Mouse (Mus musculus): ENCODE results near the gene Myo15. TPM values are rescaled to one million over a fixed set of nuclear protein-coding genes. Genes with fewer than 3 reads are reported as not detected.
"Not testable (repeated sequence)": the region's sequence is repeated elsewhere in the genome, so short reads cannot be mapped to it uniquely, and the experiment has no call there.

The Myo15 gene
- polyA plus RNA-seq, 1 experiment = 0.04 TPM

DNA sequence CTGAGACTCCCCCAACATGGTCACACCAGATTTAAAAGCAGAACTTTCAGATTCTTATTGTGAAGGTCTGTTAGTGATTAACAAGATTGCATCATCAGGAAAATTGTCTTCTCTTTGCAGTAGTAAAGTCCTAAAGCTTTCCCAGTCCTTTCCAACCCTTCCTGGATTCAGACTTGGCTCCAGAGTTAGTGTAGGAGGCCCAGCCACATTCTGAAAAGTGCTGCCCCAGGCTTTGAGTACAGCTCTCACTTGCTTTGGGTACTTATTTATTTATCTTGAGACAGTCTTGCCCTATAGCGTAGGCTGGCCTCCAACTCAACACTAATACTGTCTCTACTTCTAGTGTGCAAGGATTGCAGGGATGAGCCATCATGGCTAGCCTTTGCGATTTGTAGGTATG is 71.6 kb downstream of the Myo15 start:
- WGBS = 12% methylated on average over 2 of the region's 2 CpGs
- no peak for DNase-seq (ENCODE audit: low read depth, low spot score)

DNA sequence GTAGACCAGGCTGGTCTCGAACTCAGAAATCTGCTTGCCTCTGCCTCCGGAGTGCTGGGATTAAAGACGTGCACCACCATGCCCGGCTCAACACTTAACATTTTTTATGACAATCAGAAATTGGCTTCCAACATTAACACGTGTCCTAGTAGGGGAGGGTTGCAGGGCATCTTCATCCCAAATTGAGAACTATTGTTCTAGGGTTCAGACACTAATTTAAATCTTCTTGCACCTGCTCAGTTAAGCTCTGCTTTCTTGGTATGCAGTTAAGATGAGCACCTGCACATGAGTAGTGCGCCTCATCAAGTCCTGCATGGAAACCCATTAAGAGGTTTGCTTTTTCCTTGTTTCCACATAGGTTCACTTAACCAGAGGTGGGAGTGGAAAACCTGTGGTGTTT is 72.7 kb downstream of the Myo15 start:
- DNase-seq (ENCODE audit: low read depth, low spot score) = no peak
- 67% methylated on average over 6 of the region's 6 CpGs for WGBS

DNA sequence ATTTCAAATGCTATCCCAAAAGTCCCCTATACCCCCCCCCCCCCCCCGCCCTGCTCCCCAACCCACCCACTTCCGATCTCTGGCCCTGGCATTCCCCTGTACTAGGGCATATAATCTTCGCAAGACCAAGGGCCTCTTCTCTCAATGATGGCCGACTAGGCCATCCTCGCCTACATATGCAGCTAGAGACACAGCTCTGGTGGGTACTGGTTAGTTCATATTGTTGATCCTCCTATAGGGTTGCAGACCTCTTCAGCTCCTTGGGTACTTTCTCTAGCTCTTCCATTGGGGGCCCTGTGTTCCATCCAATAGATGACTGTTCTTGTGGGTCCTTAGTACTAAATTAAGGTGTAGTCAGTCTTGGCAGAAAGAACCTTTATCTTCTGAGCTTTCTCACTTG is 74.1 kb downstream of the Myo15 start:
- 82% methylated on average over 5 of the region's 5 CpGs for WGBS
- DNase-seq (ENCODE audit: low read depth, low spot score) = not testable (repeated sequence)

DNA sequence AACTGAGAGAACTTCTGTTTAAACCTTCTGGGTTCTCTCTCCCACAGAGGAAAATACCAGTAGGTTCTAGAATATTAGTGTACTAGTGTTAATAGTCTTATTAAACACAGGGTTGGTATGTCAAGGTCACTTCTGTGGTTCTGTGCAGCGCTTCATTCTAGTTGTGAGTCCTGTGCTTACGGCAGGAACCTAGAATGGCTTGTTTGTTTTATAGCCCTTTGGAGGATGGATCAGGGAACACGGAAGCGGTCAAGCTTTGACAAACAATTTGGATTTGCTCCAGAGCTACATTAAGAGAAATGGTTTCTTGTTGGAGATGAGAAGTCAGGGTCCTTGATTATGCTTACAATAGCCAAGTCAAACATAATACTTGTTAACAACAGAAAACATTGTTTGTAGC is 76.3 kb downstream of the Myo15 start:
- no peak for DNase-seq (ENCODE audit: low read depth, low spot score)
- WGBS = 18% methylated on average over 4 of the region's 4 CpGs

DNA sequence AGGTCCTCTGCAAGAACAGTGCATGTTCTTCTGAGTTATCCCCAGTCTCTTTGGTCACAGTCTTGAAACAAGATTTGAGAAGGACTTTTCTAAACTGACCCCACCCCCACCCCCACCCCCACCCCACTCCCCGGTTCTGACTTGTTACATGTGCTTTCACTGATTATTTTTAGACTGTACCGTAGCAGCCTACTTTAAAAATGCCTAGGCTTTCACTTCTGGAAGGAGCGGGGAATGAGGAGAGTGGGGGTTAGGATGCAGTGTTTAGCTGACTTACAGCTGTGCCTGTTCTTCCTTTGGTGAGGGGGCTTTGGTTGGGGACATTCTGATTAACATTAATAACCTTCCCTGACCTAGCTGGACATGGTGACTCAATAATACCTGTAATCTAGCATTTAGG is 79.0 kb downstream of the Myo15 start:
- no peak for DNase-seq (ENCODE audit: low read depth, low spot score)
- 70% methylated on average over 3 of the region's 3 CpGs for WGBS

DNA sequence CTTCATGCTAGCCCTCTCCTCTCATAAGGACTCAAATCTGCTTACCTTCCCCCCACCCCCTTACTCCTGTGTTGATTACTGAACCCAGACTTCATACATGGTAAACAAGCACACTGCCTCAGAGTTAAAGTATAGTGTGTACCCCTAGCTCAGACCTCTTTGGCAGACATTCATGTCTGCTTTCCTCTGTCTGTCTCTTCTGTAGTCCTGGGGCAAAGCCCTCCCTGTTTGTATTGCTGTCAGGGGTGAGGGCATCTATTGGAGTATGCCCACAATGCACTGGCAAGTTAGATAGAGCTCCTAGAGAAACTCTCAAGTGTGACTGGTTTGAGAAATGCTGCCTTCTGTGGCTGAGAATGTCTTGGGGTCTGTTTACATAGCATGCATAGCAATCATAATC is 84.0 kb downstream of the Myo15 start:
- no peak for DNase-seq (ENCODE audit: low read depth, low spot score)

DNA sequence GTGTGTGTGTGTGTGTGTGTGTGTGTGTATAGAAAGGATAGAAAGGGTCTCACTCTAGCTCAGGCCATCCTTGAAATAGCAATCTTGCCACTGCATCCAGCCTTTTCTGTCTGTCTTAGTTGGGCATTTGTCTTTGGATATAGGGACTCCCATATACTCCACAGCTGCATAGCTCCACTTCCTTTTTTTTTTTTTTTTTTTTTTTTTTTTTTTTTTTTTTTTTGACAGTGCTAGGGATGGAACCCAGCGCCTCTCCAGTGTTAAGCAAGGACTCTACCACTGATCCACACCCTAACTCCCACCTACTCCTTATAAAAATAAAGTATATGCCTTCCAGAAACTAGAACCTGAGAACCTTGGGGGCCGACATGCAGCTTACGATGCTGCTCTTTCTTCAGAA is 88.5 kb downstream of the Myo15 start:
- no peak for DNase-seq (ENCODE audit: low read depth, low spot score)
- WGBS = 90% methylated on average over 3 of the region's 3 CpGs

DNA sequence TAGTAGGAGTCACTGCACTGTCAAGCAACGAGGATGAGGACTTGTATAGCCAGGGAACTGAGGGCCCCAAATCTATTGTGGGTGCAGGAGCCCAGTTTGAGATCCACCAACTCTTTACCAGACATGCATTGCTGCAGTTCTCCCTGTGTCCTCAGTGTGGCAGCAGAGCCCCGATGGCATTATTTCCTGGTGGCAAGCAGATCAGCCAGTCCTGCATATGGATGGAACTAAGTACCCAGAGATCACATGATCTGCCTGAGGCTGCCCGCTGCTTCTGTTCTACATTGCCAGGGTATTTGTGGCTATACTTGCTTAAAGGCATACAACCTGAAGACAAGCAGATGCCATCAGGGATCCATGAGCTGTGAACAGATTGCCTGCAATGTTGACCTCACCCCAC is 90.2 kb downstream of the Myo15 start:
- WGBS = 5% methylated on average over 3 of the region's 3 CpGs
- no peak for DNase-seq (ENCODE audit: low read depth, low spot score)

DNA sequence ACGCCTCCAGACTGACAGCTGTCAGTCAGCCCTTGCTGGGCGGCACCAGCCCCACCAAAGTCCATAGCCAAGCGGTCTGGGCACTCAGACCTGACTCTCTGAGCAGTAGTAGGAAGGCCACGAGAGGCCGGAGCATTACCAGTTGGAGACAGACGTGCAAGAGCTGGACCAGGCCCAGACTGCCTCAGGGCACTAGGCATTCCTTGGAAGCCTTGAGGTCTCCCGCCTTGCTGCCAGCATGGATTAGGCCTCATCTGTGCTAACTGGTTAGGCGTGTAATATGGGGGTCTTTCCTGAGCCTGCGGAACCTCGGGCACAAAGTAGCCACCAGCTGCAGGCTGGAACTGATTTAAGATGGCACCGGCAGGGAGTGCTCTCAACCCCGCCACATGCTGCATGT is 104.9 kb downstream of the Myo15 start:
- 86% methylated on average over 11 of the region's 12 CpGs for WGBS
- not testable (repeated sequence) for DNase-seq (ENCODE audit: low read depth, low spot score)

Other genes with a start within 250 kb of the Myo15 start
- 76.8 and 96.8 TPM in 2 replicates for gene Srebf1, start 246.8 kb upstream of the Myo15 start, polyA plus RNA-seq (2012; rRNA removed)
- gene Tom1l2, start 116.4 kb upstream of the Myo15 start, polyA plus RNA-seq (2012; rRNA removed) = 41.5 and 67.3 TPM in 2 replicates
- gene Drc3, start 116.0 kb upstream of the Myo15 start, polyA plus RNA-seq (2012; rRNA removed) = 0.26 and 0.67 TPM in 2 replicates
- 12.3 and 13.5 TPM in 2 replicates for gene Gid4, start 52.2 kb upstream of the Myo15 start, polyA plus RNA-seq (2012; rRNA removed)
- 34.4 and 45.2 TPM in 2 replicates for gene Atpaf2, start 50.9 kb upstream of the Myo15 start, polyA plus RNA-seq (2012; rRNA removed)
- 49.5 and 58.3 TPM in 2 replicates for gene Drg2, start 14.7 kb upstream of the Myo15 start, polyA plus RNA-seq (2012; rRNA removed)
- 16.3 and 22.3 TPM in 2 replicates for gene Alkbh5, start 67.0 kb downstream of the Myo15 start, polyA plus RNA-seq (2012; rRNA removed)
- gene Llgl1, start 230.4 kb downstream of the Myo15 start, polyA plus RNA-seq (2012; rRNA removed) = 27.3 and 34.5 TPM in 2 replicates